8 mouse cellular contexts compared by ENCODE assay signal in the genomic region with DNA sequence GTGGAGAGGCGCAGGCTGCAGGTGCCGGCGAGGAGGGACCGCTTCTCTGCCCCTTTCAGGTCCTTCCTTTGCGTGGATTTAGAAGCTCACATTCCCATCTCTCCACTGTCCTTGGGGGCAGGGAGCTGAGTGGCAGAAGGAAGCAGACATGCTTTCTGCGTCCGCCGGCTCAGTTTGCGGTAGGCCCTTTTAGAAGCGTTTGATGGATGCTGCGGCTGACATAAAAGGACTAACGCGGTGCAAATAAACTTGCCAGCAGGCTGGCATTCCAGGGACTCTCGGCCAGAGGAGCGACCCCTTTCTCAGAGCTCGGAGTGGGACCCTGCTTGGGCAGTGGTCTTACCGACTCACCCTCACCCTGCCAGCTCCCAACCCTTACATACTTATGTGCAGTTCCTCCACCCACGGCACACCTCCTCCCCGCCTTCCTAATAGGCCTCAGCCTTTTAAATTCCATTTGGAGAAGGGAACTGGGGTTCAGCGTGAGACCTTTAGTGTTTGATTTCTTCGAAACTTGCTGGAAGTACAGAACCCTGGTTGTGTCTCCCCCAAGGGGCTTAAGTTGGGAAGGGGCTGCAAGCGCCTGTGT. TPM values are rescaled to one million over a fixed set of nuclear protein-coding genes. Genes with fewer than 3 reads are reported as not detected.
DNase-seq lines count a peak whose midpoint lies in the region; ATAC-seq and TF ChIP-seq lines count a peak whose summit lies in the region.

No protein-coding gene starts in this region.

- no peaks in the 10 kb centered on the region for H3K27me3 ChIP-seq in Patski
- no peaks in the 10 kb centered on the region for H3K27me3 ChIP-seq in forebrain, embryonic 15.5 days
- H3K27me3 ChIP-seq in limb, embryonic 15.5 days, result no peaks in the 10 kb centered on the region

- POLR2A ChIA-PET in Patski (lab: Charles Lee), result interaction anchor here (0.6 to 0.7 kb wide), 2 partner anchors 184 to 229 kb away, joined by 3 to 4 read pairs; no protein-coding TSS in a partner anchor

- 2% methylated on average over 22 of the region's 22 CpGs for WGBS in forebrain, embryonic 15.5 days
- WGBS in limb, embryonic 15.5 days, result 2% methylated on average over 22 of the region's 22 CpGs

- in situ Hi-C loops in Patski (cut with MboI; ENCODE audit: low pct_unique_long_range_greater_than_20kb), result no loop called here

- peaks cover 20% of the 10 kb centered on the region for H3K4me1 ChIP-seq in forebrain, embryonic 15.5 days
- peaks cover 26% of the 10 kb centered on the region for H3K4me1 ChIP-seq in limb, embryonic 15.5 days

- intact Hi-C loops in left cerebral cortex, postnatal 14 days (cut with DNase I), result loop anchor here (5.0 kb wide), 1 partner anchor 93 kb away; no protein-coding TSS in a partner anchor

- H3K9ac ChIP-seq in forebrain, embryonic 15.5 days (replicated peaks), result peak overlapping the region; percentile 77
- H3K9ac ChIP-seq in limb, embryonic 15.5 days, result peak overlapping the region; percentile 60

- peak; percentile 25 for ATAC-seq in Patski
- ATAC-seq in forebrain, embryonic 15.5 days (replicated peaks), result peak; percentile 36
- no peak for ATAC-seq in limb, embryonic 15.5 days (ENCODE audit: insufficient number of reproducible peaks, low FRiP score, low TSS enrichment, low read depth)

- H3K27ac ChIP-seq in layer of hippocampus, adult 2 months, result peak overlapping the region; percentile 94
- peak overlapping the region; percentile 82 for H3K27ac ChIP-seq in forebrain, embryonic 15.5 days (replicated peaks)
- peak overlapping the region; percentile 75 for H3K27ac ChIP-seq in limb, embryonic 15.5 days

- peak overlapping the region; percentile 84 for H3K4me2 ChIP-seq in forebrain, embryonic 15.5 days (replicated peaks)
- H3K4me2 ChIP-seq in limb, embryonic 15.5 days, result peak overlapping the region; percentile 89

- peak overlapping the region; percentile 93 for H3K4me3 ChIP-seq in layer of hippocampus, adult 2 months
- peak overlapping the region; percentile 82 for H3K4me3 ChIP-seq in forebrain, embryonic 15.5 days
- peak overlapping the region; percentile 73 for H3K4me3 ChIP-seq in limb, embryonic 15.5 days

- TF ChIP-seq CTCF in layer of hippocampus, adult 2 months (conservative IDR thresholded peaks at IDR 0.05), result no peak
- TF ChIP-seq CTCF in Patski (IDR thresholded peaks at IDR 0.05), result no peak

- no peaks in the 10 kb centered on the region for H3K36me3 ChIP-seq in forebrain, embryonic 15.5 days
- H3K36me3 ChIP-seq in limb, embryonic 15.5 days, result no peaks in the 10 kb centered on the region

- CTCF ChIA-PET in Patski (lab: Charles Lee), result interaction anchor here (1.2 kb wide), 1 partner anchor 19 kb away, joined by 3 read pairs; no protein-coding TSS in a partner anchor

- DNase-seq in layer of hippocampus, adult 2 months (ENCODE audit: low spot score in 2 of 2), result peak in 1 of 2 experiments; percentile 28
- no peak for DNase-seq in layer of hippocampus, postnatal 36 days
- no peak for DNase-seq in Patski (ENCODE audit: low read depth, low spot score)
- no peak for DNase-seq in frontal cortex, postnatal 25 days (ENCODE audit: low spot score in 2 of 2)
- DNase-seq in gastrocnemius, adult 18-20 months (ENCODE audit: low spot score), result no peak
- no peak for DNase-seq in left cerebral cortex, postnatal 14 days (ENCODE audit: low spot score in 2 of 2)

- no peaks in the 10 kb centered on the region for H3K9me3 ChIP-seq in forebrain, embryonic 15.5 days
- no peaks in the 10 kb centered on the region for H3K9me3 ChIP-seq in limb, embryonic 15.5 days

RNA-seq across cellular contexts. Expression of a gene that starts 8.5 kb away (rescaled TPM):
- 100 to 1,000 TPM; 125 to 127 TPM for total RNA-seq in layer of hippocampus, adult 2 months (2021)
- total RNA-seq in layer of hippocampus, postnatal 36 days (2021), result 100 to 1,000 TPM; 115 to 128 TPM
- polyA plus RNA-seq in Patski (2021), result 58.9 TPM
- polyA plus RNA-seq in forebrain, embryonic 15.5 days (2015; fragmentation: Nextera tagmentation; extraction: Ambion mirVana), result 47.8 and 52.6 TPM in 2 replicates
- polyA plus RNA-seq in limb, embryonic 15.5 days (2015; fragmentation: Nextera tagmentation; extraction: Ambion mirVana), result 24.6 TPM in 2 replicates
- 10 to 100 TPM; 12.1 to 12.6 TPM for total RNA-seq in gastrocnemius, adult 18-20 months (2021)
- 100 to 1,000 TPM; 134 to 140 TPM for total RNA-seq in left cerebral cortex, postnatal 14 days (2021)

RNA-seq across cellular contexts. Expression of a gene that starts 32.9 kb away (rescaled TPM):
- not detected for total RNA-seq in layer of hippocampus, adult 2 months (2021)
- total RNA-seq in layer of hippocampus, postnatal 36 days (2021), result under 1 TPM in 1 of 2 experiments, not detected in 1; 0.27 TPM
- polyA plus RNA-seq in Patski (2021), result 0.08 TPM
- polyA plus RNA-seq in forebrain, embryonic 15.5 days (2015; fragmentation: Nextera tagmentation; extraction: Ambion mirVana), result not detected in 2 replicates
- polyA plus RNA-seq in limb, embryonic 15.5 days (2015; fragmentation: Nextera tagmentation; extraction: Ambion mirVana), result not detected in 2 replicates
- not detected for total RNA-seq in gastrocnemius, adult 18-20 months (2021)
- under 1 TPM in 1 of 2 experiments, not detected in 1; 0.36 TPM for total RNA-seq in left cerebral cortex, postnatal 14 days (2021)

Comparison
In these comparisons a context has a peak if more than half of its experiments do, and no peak if none do; other contexts are left out.
1. RNA of a gene that starts 8.5 kb away (total RNA-seq): 134 to 140 TPM in left cerebral cortex, postnatal 14 days, 115 to 128 TPM in layer of hippocampus, postnatal 36 days and 125 to 127 TPM in layer of hippocampus, adult 2 months; 12.1 to 12.6 TPM in gastrocnemius, adult 18-20 months; every median in the first group is over 4 times any median in the second.
2. Peak in every context shown above with its lines, with median percentiles within 50 percentile points of each other: H3K27ac ChIP-seq and H3K4me3 ChIP-seq.